Mouse (Mus musculus) cerebellum, adult 2 months (tissue): ENCODE measurements around the gene Ccl22.

Source experiments
- CTCF ChIP-seq: fragments of 200-500 bp; IDR thresholded peaks from 2 replicates; pipeline ENCODE4 v1.5.1; 2011; ENCODE audit warnings: low read depth, mild to moderate bottlenecking, control low read depth, low read length, moderate library complexity, borderline replicate concordance; ENCODE audit not compliant: insufficient read depth
- POLR2A ChIP-seq: fragments of 200-500 bp; IDR thresholded peaks from 2 replicates; pipeline ENCODE4 v1.6.1; 2011; ENCODE audit warnings: low read length, control low read depth, borderline replicate concordance; ENCODE audit not compliant: insufficient read depth

DNA sequence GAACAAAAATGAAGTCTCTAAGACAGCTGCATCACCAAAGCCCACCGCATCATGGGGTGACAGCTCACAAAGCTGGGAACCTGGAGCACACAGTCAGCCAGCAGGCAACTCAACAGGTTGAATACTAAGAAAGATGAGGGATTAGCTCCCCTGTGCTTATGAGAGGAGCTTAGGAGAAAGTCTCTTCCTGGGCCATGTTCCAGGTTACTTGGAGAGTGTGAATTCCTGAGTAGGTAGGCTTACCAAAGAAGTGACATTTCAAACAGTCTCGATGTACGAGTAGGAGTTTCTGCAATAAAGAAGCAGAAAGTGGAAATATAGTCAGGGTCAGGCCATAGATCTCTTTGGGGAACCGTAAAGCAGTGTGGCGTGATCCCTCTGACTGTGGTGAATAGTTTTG, 906 bp upstream of the Ccl22 start:
- no peak for TF ChIP-seq CTCF
- TF ChIP-seq POLR2A, result no peak
